Mouse (Mus musculus): ENCODE results near the gene Adat1. TPM values are rescaled to one million over a fixed set of nuclear protein-coding genes. Genes with fewer than 3 reads are reported as not detected.

Gene Adat1
- total and polyA plus RNA-seq, 3 experiments: 8.3 to 9.3 TPM; not detected in 1

DNA sequence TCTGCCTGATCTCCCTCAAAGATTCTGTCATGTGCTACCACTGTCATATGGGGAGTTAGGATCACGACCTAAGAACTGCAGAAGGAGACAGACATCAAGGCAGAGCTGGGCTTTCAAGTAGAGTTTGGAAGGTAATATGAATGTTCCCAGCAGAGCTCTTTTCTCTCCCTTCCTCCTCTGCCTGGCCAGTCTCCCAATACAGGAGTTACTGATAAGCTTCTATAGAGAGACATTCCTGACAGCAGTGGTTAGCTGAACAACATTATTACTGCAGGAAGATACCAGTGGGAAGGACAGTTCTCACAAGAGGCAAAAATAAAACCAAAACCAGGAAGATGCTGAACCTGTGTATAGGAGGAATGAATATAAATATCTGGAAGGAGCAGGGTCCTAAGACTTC, 29.5 kb downstream of the Adat1 start:
- Histone ChIP-seq H3K4me3 (ENCODE audit: control insufficient read depth in 1 of 2, insufficient read depth in 1 of 2, low read depth in 2 of 2, low read length in 2 of 2) (no peak overlapping the region), H3K27me3 (ENCODE audit: control insufficient read depth in 1 of 2, insufficient read depth in 2 of 2, low read length in 2 of 2) (no peaks in the 10 kb centered on the region), H3K9me3 (replicated peaks; ENCODE audit: insufficient read depth, low read length) (no peaks in the 10 kb centered on the region), H3K9ac (ENCODE audit: control insufficient read depth, low read depth, low read length, poor library complexity, severe bottlenecking) (no peak overlapping the region), H3K79me2 (ENCODE audit: control insufficient read depth, insufficient read depth, low read length, poor library complexity) (no peaks in the 10 kb centered on the region), H3K4me1 (ENCODE audit: control insufficient read depth in 1 of 2, insufficient read depth in 2 of 2, low read length in 2 of 2) (peaks cover 0 to 5% of the 10 kb centered on the region in 2 experiments; a peak in 2 of 4 replicates), H3K36me3 (ENCODE audit: control insufficient read depth in 1 of 2, insufficient read depth in 2 of 2, low read length in 2 of 2) (peaks cover 0 to 3% of the 10 kb centered on the region in 2 experiments; a peak in 1 of 4 replicates), H3K27ac (ENCODE audit: control insufficient read depth, low read depth, low read length) (no peak overlapping the region)
- no peak for DNase-seq (ENCODE audit: low read depth, low spot score)
- TF ChIP-seq POLR2AphosphoS5 (IDR thresholded peaks at IDR 0.05; ENCODE audit: borderline replicate concordance, low read depth, low read length): no peak
- TF ChIP-seq MAZ (IDR thresholded peaks at IDR 0.05; ENCODE audit: low read depth, low read length): no peak
- no peak for TF ChIP-seq CTCF (IDR thresholded peaks at IDR 0.05 in 2 of 3, conservative IDR thresholded peaks at IDR 0.05 in 1 of 3; ENCODE audit: control insufficient read depth in 1 of 3, insufficient read depth in 1 of 3, low read depth in 2 of 3, low read length in 3 of 3, poor library complexity in 1 of 3, severe bottlenecking in 1 of 3)
- no peak for TF ChIP-seq POLR2A (IDR thresholded peaks at IDR 0.05; ENCODE audit: control insufficient read depth in 1 of 2, insufficient read depth in 1 of 2, low read depth in 1 of 2, low read length in 2 of 2, poor library complexity in 1 of 2)
- TF ChIP-seq CHD1 (IDR thresholded peaks at IDR 0.05; ENCODE audit: low read depth, low read length): no peak
- no peak for TF ChIP-seq KAT2A (conservative IDR thresholded peaks at IDR 0.05; ENCODE audit: low read depth, low read length)
- TF ChIP-seq SIN3A (IDR thresholded peaks at IDR 0.05; ENCODE audit: low read length): no peak
- no peak for TF ChIP-seq RAD21 (IDR thresholded peaks at IDR 0.05; ENCODE audit: low read depth, low read length)
- no peak for TF ChIP-seq EP300 (IDR thresholded peaks at IDR 0.05; ENCODE audit: low read depth in 1 of 2, low read length in 2 of 2)
- no peak for TF ChIP-seq ZNF384 (IDR thresholded peaks at IDR 0.05; ENCODE audit: low read depth, low read length)

DNA sequence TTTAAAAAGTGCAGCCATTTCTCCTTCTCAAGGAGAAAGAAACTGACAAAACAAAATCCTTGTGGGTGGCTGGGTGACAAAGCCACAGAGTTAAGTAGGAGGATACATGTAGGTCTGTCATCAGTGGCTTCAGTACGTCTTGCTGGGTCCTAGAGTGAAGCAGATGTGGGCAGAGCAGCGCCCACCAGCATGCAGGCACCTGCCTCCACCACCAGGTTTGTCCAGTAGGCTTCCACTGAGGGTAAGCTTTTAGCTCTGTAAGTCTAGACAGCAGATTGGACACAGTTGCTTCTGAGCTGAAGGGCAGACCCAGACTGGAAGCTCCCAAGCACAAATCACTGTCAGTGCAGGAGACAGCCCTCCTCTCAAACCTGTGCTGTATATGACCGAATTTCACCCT, 30.8 kb downstream of the Adat1 start:
- Histone ChIP-seq H3K9ac (ENCODE audit: control insufficient read depth, low read depth, low read length, poor library complexity, severe bottlenecking) (no peak overlapping the region), H3K9me3 (replicated peaks; ENCODE audit: insufficient read depth, low read length) (no peaks in the 10 kb centered on the region), H3K27me3 (ENCODE audit: control insufficient read depth in 1 of 2, insufficient read depth in 2 of 2, low read length in 2 of 2) (no peaks in the 10 kb centered on the region), H3K27ac (ENCODE audit: control insufficient read depth, low read depth, low read length) (no peak overlapping the region), H3K79me2 (ENCODE audit: control insufficient read depth, insufficient read depth, low read length, poor library complexity) (no peaks in the 10 kb centered on the region), H3K4me3 (ENCODE audit: control insufficient read depth in 1 of 2, insufficient read depth in 1 of 2, low read depth in 2 of 2, low read length in 2 of 2) (no peak overlapping the region), H3K4me1 (ENCODE audit: control insufficient read depth in 1 of 2, insufficient read depth in 2 of 2, low read length in 2 of 2) (no peaks in the 10 kb centered on the region), H3K36me3 (ENCODE audit: control insufficient read depth in 1 of 2, insufficient read depth in 2 of 2, low read length in 2 of 2) (no peaks in the 10 kb centered on the region)
- DNase-seq (ENCODE audit: low read depth, low spot score): no peak
- no peak for TF ChIP-seq MEF2A (IDR thresholded peaks at IDR 0.05; ENCODE audit: extremely low read depth, insufficient replicate concordance, low read depth, low read length, poor library complexity, severe bottlenecking)
- no peak for TF ChIP-seq MAZ (IDR thresholded peaks at IDR 0.05; ENCODE audit: low read depth, low read length)
- no peak for TF ChIP-seq SIN3A (IDR thresholded peaks at IDR 0.05; ENCODE audit: low read length)
- no peak for TF ChIP-seq POLR2A (IDR thresholded peaks at IDR 0.05; ENCODE audit: control insufficient read depth in 1 of 2, insufficient read depth in 1 of 2, low read depth in 1 of 2, low read length in 2 of 2, poor library complexity in 1 of 2)
- no peak for TF ChIP-seq USF1 (IDR thresholded peaks at IDR 0.05; ENCODE audit: low read depth, low read length)
- no peak for TF ChIP-seq RAD21 (IDR thresholded peaks at IDR 0.05; ENCODE audit: low read depth, low read length)
- no peak for TF ChIP-seq TCF12 (IDR thresholded peaks at IDR 0.05; ENCODE audit: low read depth, low read length)
- no peak for TF ChIP-seq EP300 (IDR thresholded peaks at IDR 0.05; ENCODE audit: low read depth in 1 of 2, low read length in 2 of 2)
